Mouse (Mus musculus): ENCODE measurements around the gene Osbpl8. TPM values are rescaled to one million over a fixed set of nuclear protein-coding genes. Genes with fewer than 3 reads are reported as not detected.

Osbpl8 gene
- polyA plus RNA-seq, 1 experiment from 2014 or later = 20.1 TPM

DNA sequence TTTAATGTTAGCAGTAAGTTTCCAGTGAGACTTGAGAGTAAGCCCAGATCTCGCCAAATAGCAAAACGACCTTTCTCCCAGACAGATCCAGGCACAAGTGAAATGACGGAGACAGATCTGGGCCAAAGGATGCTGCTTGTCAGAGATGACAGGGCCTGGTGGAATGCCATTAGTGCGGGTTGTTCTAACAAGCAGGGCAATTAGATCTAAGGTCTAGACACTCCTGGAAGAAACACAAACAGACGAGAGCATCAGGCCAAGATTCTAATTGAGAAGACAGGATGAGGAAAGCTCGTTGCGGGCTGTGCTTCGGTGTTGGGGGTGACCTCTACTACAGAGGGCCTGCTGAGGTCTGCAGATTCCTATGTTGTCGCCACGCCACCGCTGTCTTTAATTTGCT lies 174.7 kb downstream of the Osbpl8 start:
- H3K9me3 ChIP-seq = no peaks in the 10 kb centered on the region
- peaks cover 8% of the 10 kb centered on the region; the same call in 1 of the 2 replicates for H3K4me1 ChIP-seq (replicated peaks)
- H3K36me3 ChIP-seq = no peaks in the 10 kb centered on the region
- WGBS = 82% methylated on average over 11 of the region's 11 CpGs
- no peak overlapping the region for H3K4me3 ChIP-seq
- H3K9ac ChIP-seq = no peak overlapping the region
- ATAC-seq (ENCODE audit: low read depth) = no peak
- H3K27ac ChIP-seq (replicated peaks) = no peak overlapping the region
- H3K4me2 ChIP-seq = no peak overlapping the region
- 0 out of 2 replicates have a peak, but pooled peaks cover 9% of the 10 kb centered on the region for H3K27me3 ChIP-seq

DNA sequence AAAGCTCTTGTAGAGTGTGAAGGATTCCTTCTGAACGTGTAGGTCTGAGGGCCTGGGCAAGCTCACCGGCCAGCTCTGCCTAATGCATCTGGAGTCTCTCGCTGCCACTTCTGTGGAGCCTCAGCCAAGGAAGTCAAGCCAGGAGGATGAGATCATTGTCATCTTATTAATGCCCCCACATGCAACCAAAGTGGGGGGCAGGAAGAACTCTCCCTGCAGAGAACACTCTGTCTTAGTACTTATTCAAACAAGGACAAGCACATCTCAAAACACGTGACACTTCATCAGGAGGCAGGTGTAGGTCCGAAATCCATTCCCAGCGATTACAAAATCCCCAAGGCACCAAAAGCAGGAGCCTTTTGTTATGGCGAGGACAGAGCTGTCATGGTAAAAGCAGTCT lies 177.2 kb downstream of the Osbpl8 start:
- no peak for ATAC-seq (ENCODE audit: low read depth)
- Histone ChIP-seq H3K4me1 (replicated peaks) (no peaks in the 10 kb centered on the region), H3K27me3 (no peaks in the 10 kb centered on the region), H3K4me2 (no peak overlapping the region), H3K9me3 (no peaks in the 10 kb centered on the region), H3K27ac (replicated peaks) (no peak overlapping the region), H3K36me3 (no peaks in the 10 kb centered on the region), H3K9ac (no peak overlapping the region), H3K4me3 (no peak overlapping the region)
- WGBS = 84% methylated on average over 7 of the region's 7 CpGs

DNA sequence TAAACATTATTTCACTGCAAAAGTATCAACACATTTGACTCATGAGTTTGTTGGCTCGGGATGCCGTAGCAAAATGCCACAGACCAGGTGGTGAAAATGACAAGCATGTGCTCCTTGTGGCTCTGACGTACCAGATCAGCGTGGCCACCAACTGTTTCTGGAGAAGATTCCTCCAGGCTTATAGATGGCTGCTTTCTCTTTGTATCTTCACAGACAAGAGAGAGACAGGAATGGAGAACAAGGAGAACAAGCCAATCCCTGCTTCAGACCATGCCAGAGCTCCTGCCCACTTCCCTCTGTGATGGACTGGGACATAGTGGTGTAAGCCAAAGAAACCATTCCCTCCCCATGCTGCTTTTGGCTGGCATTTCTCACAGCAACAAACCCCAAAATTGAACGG lies 179.0 kb downstream of the Osbpl8 start:
- WGBS = 88% methylated on average over 5 of the region's 5 CpGs
- H3K9me3 ChIP-seq = no peaks in the 10 kb centered on the region
- H3K27me3 ChIP-seq = no peaks in the 10 kb centered on the region
- H3K36me3 ChIP-seq = no peaks in the 10 kb centered on the region
- H3K4me3 ChIP-seq = no peak overlapping the region
- no peaks in the 10 kb centered on the region for H3K4me1 ChIP-seq (replicated peaks)
- ATAC-seq (ENCODE audit: low read depth) = no peak
- H3K9ac ChIP-seq = no peak overlapping the region
- no peak overlapping the region for H3K27ac ChIP-seq (replicated peaks)
- no peak overlapping the region for H3K4me2 ChIP-seq

Other genes starting within 250 kb of the Osbpl8 start
- gene Csrp2, start 245.0 kb upstream of the Osbpl8 start, polyA plus RNA-seq (2015; fragmentation: Nextera tagmentation; extraction: Ambion mirVana) = 175 and 178 TPM in 2 replicates
- 47.2 and 54.5 TPM in 2 replicates for gene Zdhhc17, start 154.6 kb upstream of the Osbpl8 start, polyA plus RNA-seq (2015; fragmentation: Nextera tagmentation; extraction: Ambion mirVana)
- gene Bbs10, start 133.9 kb downstream of the Osbpl8 start, polyA plus RNA-seq (2015; fragmentation: Nextera tagmentation; extraction: Ambion mirVana) = 6.3 and 6.4 TPM in 2 replicates

Data from neural tube, embryonic 13.5 days (tissue).